Mouse (Mus musculus) G1E (cell line): ENCODE measurements around the gene Shld1. TPM values are rescaled to one million over a fixed set of nuclear protein-coding genes. Genes with fewer than 3 reads are reported as not detected.

Experiments used
- ATAC-seq: 2 replicates; pipeline ENCODE4 v1.8.0; 2016; ENCODE audit warnings: mild to moderate bottlenecking; ENCODE audit not compliant: insufficient number of reproducible peaks, poor library complexity, low FRiP score, severe bottlenecking; ENCODE audit errors: extremely low read depth
- DNase-seq: peaks from one replicate; pipeline ENCODE4 v3.0.0; 2012; ENCODE audit warnings: low spot score
- H3K27me3 ChIP-seq: 2 replicates; pipeline ENCODE4 v1.6.1; 2012; ENCODE audit warnings: mild to moderate bottlenecking, low read length, inconsistent platforms; ENCODE audit not compliant: insufficient read depth
- H3K36me3 ChIP-seq: replicated peaks from 2 replicates; pipeline ENCODE3; 2012; ENCODE audit warnings: mild to moderate bottlenecking, inconsistent platforms
- H3K4me1 ChIP-seq: 2 replicates; pipeline ENCODE4 v1.6.1; 2012; ENCODE audit warnings: low read depth, low read length, inconsistent platforms, mixed read lengths; ENCODE audit not compliant: insufficient read depth
- H3K4me3 ChIP-seq: 2 replicates; pipeline ENCODE4 v1.5.1; 2012; ENCODE audit warnings: low read depth, mild to moderate bottlenecking, inconsistent platforms, low read length, moderate library complexity, mixed read lengths
- H3K9me3 ChIP-seq: replicated peaks from 2 replicates; pipeline ENCODE4 v1.6.1; 2012; ENCODE audit warnings: inconsistent platforms
- CTCF ChIP-seq: IDR thresholded peaks from 2 replicates; pipeline ENCODE4 v1.5.1; 2012; ENCODE audit warnings: low read depth, low read length, inconsistent platforms, mixed read lengths
- GATA1 ChIP-seq: IDR thresholded peaks from 2 replicates; pipeline ENCODE4 v1.6.1; 2012; ENCODE audit warnings: borderline replicate concordance, low read length, inconsistent platforms, mixed read lengths
- GATA2 ChIP-seq: IDR thresholded peaks from 2 replicates; pipeline ENCODE4 v1.6.1; 2012; ENCODE audit warnings: low read depth, low read length, inconsistent platforms, borderline replicate concordance
- POLR2AphosphoS5 ChIP-seq: IDR thresholded peaks from 2 replicates; pipeline ENCODE4 v1.6.1; 2012; ENCODE audit warnings: low read depth, low read length, inconsistent platforms; ENCODE audit not compliant: insufficient replicate concordance
- TAL1 ChIP-seq: conservative IDR thresholded peaks from 2 replicates; pipeline ENCODE4 v1.6.1; 2012; ENCODE audit warnings: low read depth, low read length, inconsistent platforms, mixed read lengths
- polyA plus RNA-seq: library from polyadenylated mRNA; stranded (reverse); fragments of >175 nt; gene quantifications from 2 replicates; pipeline ENCODE4 v1.2.3, GENCODE M21; 2012
- total RNA-seq, 2 experiments: library from RNA; stranded (forward) in 1 of 2; stranded (reverse) in 1 of 2; fragments of 200-1000 nt in 1 of 2; fragments of >200 nt in 1 of 2; fragmentation: Nextera tagmentation in 1 of 2; gene quantifications; 2 replicates each; pipeline ENCODE4 v1.2.3; 2014 to 2017

The Shld1 gene
- total and polyA plus RNA-seq, 3 experiments = 2.7 to 15.0 (median 5.2) TPM

DNA sequence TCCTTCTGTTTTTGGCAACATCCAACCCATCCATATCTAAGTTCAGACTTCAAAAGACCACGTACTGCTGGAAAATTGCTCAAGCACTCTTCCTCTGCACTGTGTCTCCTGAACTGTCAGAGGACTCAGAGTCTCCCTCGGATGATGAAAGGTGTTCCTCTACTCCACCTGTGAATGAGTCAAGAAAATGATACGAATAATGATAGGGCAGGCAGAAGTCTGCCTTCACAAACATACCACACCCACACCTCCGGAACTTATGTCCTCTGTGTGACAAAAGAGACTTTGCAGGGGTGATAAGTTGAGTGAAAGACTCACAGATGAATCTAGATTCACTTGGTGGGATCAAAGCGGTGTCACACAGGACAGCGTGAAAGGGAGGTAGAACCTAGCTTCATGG lies 17.6 kb upstream of the Shld1 start:
- TF ChIP-seq GATA2 = no peak
- TF ChIP-seq TAL1 = no peak
- TF ChIP-seq POLR2AphosphoS5 = no peak
- no peak for TF ChIP-seq GATA1
- no peak for TF ChIP-seq CTCF
- H3K27me3 ChIP-seq = peaks cover 10% of the 10 kb centered on the region
- no peaks in the 10 kb centered on the region for H3K9me3 ChIP-seq
- H3K4me1 ChIP-seq = no peaks in the 10 kb centered on the region
- H3K4me3 ChIP-seq = no peak overlapping the region
- DNase-seq (no peak), ATAC-seq (no peak)
- H3K36me3 ChIP-seq = no peaks in the 10 kb centered on the region

DNA sequence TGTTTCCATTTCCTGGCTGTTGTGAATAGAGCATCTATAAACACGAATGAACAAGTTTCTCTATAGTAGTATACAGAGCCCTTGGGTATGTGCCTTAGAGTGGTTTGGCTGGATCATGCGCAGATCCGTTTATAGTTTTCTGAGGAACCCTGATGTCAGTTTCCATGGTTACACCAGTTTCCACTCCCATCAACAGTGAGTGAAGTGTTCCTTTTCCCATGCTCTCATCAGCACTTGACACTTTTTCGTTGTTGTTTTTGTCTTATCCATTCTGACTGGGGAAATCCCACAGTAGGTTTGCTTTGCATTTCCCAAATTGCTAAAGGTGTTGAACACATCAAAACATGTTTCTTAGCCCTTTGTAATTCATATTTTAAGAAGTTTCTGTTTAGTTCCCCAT lies 16.4 kb upstream of the Shld1 start:
- TF ChIP-seq GATA1 (no peak), GATA2 (no peak), CTCF (no peak), POLR2AphosphoS5 (no peak), TAL1 (no peak)
- Histone ChIP-seq H3K27me3 (peaks cover 10% of the 10 kb centered on the region), H3K4me1 (no peaks in the 10 kb centered on the region), H3K4me3 (no peak overlapping the region), H3K36me3 (no peaks in the 10 kb centered on the region), H3K9me3 (no peaks in the 10 kb centered on the region)
- ATAC-seq (no peak), DNase-seq (no peak)

DNA sequence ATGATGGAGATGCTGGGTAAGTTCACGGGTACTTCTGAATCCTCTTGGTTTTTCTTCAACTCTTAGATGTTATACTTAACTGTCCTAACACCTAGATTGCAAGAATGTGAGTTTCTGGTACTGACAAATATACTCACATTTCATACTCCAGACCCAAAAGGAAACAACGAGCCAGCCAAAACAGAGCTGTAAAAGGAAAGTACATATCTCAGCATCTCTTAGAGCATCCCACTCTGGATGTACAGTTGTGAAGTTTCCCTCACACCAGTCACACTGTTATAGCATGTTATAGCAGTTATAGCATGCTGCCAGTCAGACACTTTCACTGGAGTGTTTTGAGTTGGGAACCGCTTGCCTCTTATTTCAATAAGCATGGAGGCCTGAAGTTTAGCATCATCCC lies 14.6 kb upstream of the Shld1 start:
- no peak for TF ChIP-seq POLR2AphosphoS5
- TF ChIP-seq CTCF = no peak
- TF ChIP-seq GATA1 = no peak
- no peak for TF ChIP-seq GATA2
- no peak for TF ChIP-seq TAL1

DNA sequence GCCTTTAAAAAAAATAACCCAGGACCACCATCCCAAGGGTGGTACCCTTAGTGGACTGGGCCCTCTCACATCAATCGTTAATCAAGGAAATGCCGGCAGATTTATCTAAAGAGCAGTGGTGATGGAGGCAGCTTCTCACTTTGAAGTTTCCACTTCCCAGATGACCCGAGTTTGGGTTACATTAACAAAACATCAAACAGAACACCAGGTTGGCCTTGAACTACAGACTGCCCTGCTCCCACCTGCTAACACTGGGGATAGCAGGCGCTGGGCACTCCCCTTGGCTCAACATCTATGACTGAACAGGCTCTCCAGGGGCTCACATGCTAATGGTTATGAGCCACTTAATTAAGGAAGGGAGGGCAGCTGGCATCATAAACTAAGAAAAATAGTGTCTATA lies 10.6 kb upstream of the Shld1 start:
- no peak for TF ChIP-seq POLR2AphosphoS5
- no peak for TF ChIP-seq CTCF
- TF ChIP-seq TAL1 = no peak
- TF ChIP-seq GATA2 = no peak
- TF ChIP-seq GATA1 = no peak
- DNase-seq (no peak), ATAC-seq (no peak)
- Histone ChIP-seq H3K27me3 (peaks cover 16% of the 10 kb centered on the region), H3K4me1 (peaks cover 2% of the 10 kb centered on the region; the same call in 1 of the 2 replicates), H3K9me3 (no peaks in the 10 kb centered on the region), H3K4me3 (no peak overlapping the region), H3K36me3 (no peaks in the 10 kb centered on the region)

More for the DNA sequence above, 14.6 kb upstream of the Shld1 start:
- Histone ChIP-seq H3K4me1 (no peaks in the 10 kb centered on the region), H3K36me3 (no peaks in the 10 kb centered on the region), H3K9me3 (no peaks in the 10 kb centered on the region), H3K27me3 (peaks cover 13% of the 10 kb centered on the region), H3K4me3 (no peak overlapping the region)
- ATAC-seq = no peak
- DNase-seq = no peak

DNA sequence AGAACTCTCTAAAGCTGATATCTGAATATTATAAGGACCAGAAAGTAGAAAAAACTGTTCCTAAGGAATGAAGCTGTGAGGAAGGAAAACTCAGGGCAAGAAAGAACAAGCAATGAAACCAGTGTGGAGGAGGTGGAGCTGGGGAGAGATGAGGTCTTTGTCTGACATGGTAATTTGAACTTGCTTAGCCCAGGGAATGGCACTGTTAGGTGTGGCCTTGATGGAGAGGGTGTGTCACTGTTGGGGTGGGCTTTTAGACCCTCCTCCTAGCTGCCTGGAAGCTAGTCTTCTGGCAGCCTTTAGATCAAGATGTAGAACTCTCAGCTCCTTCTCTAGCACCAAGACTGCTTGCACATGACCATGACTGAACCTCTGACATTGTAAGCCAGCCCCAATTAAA lies 1.7 kb upstream of the Shld1 start:
- TF ChIP-seq GATA2 (no peak), TAL1 (no peak), POLR2AphosphoS5 (no peak), CTCF (no peak), GATA1 (no peak)
- Histone ChIP-seq H3K27me3 (peaks cover 3% of the 10 kb centered on the region; the same call in 1 of the 2 replicates), H3K4me3 (no peak overlapping the region), H3K9me3 (no peaks in the 10 kb centered on the region), H3K4me1 (peaks cover 51% of the 10 kb centered on the region), H3K36me3 (no peaks in the 10 kb centered on the region)
- no peak for ATAC-seq
- DNase-seq = no peak

DNA sequence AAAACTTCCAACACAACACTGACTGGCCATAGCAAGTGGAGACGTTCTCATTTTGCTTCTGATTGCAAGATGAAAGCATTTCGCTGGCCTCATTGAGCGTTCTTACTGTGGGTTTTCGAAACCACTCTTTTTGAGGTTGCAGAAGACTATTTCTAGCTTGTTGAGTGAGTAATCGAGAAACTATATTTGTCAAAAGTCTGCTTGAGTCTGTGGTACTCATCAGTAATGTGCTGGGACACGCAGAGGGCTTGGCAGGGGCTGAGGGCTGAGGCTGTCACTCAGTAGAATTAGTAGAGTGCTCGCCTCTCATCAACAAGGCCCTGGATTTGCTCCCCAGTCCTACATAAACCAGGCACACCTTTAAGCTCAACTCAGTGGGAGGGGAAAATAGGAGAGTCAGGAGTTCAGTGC lies 1.9 kb downstream of the Shld1 start:
- peaks cover 15% of the 10 kb centered on the region for H3K36me3 ChIP-seq
- peaks cover 80% of the 10 kb centered on the region for H3K4me1 ChIP-seq
- ATAC-seq (no peak), DNase-seq (no peak)
- TF ChIP-seq GATA2 (no peak), POLR2AphosphoS5 (no peak)
- no peaks in the 10 kb centered on the region for H3K9me3 ChIP-seq
- H3K27me3 ChIP-seq = no peaks in the 10 kb centered on the region
- H3K4me3 ChIP-seq = no peak overlapping the region

DNA sequence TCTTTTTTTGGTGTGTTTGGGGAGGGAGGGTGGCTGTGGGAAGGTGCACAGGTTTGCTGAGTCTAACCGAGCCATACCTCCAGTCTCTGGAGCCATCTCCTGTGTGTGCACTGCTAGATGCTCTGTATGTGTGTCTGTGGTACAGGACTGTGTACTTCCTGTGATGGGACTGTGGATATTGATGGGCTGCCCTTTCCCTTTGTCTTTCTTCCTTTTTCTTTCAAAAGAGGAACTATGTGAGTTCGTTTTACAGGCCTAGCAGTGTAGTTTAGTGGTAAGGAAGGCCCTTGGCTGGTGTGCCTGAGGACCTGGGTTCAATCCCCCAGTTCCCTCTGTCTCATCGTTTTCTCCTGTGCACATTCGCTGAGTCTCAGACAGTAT lies 2.4 kb downstream of the Shld1 start:
- DNase-seq = no peak
- Histone ChIP-seq H3K27me3 (no peaks in the 10 kb centered on the region), H3K4me3 (no peak overlapping the region), H3K36me3 (peaks cover 21% of the 10 kb centered on the region), H3K4me1 (peaks cover 85% of the 10 kb centered on the region), H3K9me3 (no peaks in the 10 kb centered on the region)
- no peak for ATAC-seq
- no peak for TF ChIP-seq GATA2
- no peak for TF ChIP-seq POLR2AphosphoS5
- no peak for TF ChIP-seq CTCF
- no peak for TF ChIP-seq TAL1
- TF ChIP-seq GATA1 = no peak
